Mouse (Mus musculus): Measurements from ENCODE around the gene Rhog. TPM values are rescaled to one million over a fixed set of nuclear protein-coding genes. Genes with fewer than 3 reads are reported as not detected.
"Not testable (repeated sequence)": the region's sequence is repeated elsewhere in the genome, so short reads cannot be mapped to it uniquely, and the experiment has no call there.

Rhog gene
- 10 to 100 TPM; 21.9 to 22.6 TPM for total RNA-seq (2021)
- long read RNA-seq, experiment 1, transcript Rhog-201 (2 exons, 1,269 nt): major isoform, 5 of 6 reads
- long read RNA-seq, experiment 1, partial matches to known transcripts: 0 of 6 reads
- long read RNA-seq, experiment 1, other reads (novel, unspliced or antisense): 1 of 6 reads
- long read RNA-seq, experiment 2, transcript Rhog-201 (2 exons, 1,269 nt): major isoform, 7 of 9 reads
- long read RNA-seq, experiment 2, partial matches to known transcripts: 0 of 9 reads
- long read RNA-seq, experiment 2, other reads (novel, unspliced or antisense): 2 of 9 reads

GRCm38 (mm10) chr7:102255954-102256353 lies at the start of gene Rhog:
Gene Rhog, minus strand, starts transcription at chr7:102256054.
- no peak for DNase-seq
- intact Hi-C loops (cut with DNase I; ENCODE audit: low total_unique reads): no loop called here

- no peak for DNase-seq
- intact Hi-C loops (cut with DNase I; ENCODE audit: low total_unique reads): no loop called here
Observed at GRCm38 (mm10) chr7:102305596-102305995, 49.7 kb upstream of the Rhog start.

- no peak for DNase-seq
- intact Hi-C loops (cut with DNase I; ENCODE audit: low total_unique reads): no loop called here
Observed at GRCm38 (mm10) chr7:102302471-102302870, 46.6 kb upstream of the Rhog start.

GRCm38 (mm10) chr7:102300761-102301160 lies 44.9 kb upstream of the Rhog start:
- intact Hi-C loops (cut with DNase I; ENCODE audit: low total_unique reads): no loop called here
- no peak for DNase-seq

GRCm38 (mm10) chr7:102293234-102293633 lies 37.4 kb upstream of the Rhog start:
- intact Hi-C loops (cut with DNase I; ENCODE audit: low total_unique reads): no loop called here

GRCm38 (mm10) chr7:102292228-102292627 lies 36.4 kb upstream of the Rhog start:
- no peak for DNase-seq

More at GRCm38 (mm10) chr7:102293234-102293633, 37.4 kb upstream of the Rhog start:
- no peak for DNase-seq

GRCm38 (mm10) chr7:102289466-102289865 lies 33.6 kb upstream of the Rhog start:
- DNase-seq: no peak
- intact Hi-C loops (cut with DNase I; ENCODE audit: low total_unique reads): no loop called here

More at GRCm38 (mm10) chr7:102292228-102292627, 36.4 kb upstream of the Rhog start:
- intact Hi-C loops (cut with DNase I; ENCODE audit: low total_unique reads): no loop called here

- DNase-seq: no peak
Observed at GRCm38 (mm10) chr7:102282261-102282660, 26.4 kb upstream of the Rhog start.

GRCm38 (mm10) chr7:102281403-102281802 lies 25.5 kb upstream of the Rhog start:
- DNase-seq: no peak
- intact Hi-C loops (cut with DNase I; ENCODE audit: low total_unique reads): loop anchor here (5.0 kb wide), 1 partner anchor 116 kb away; no protein-coding TSS in a partner anchor

More at GRCm38 (mm10) chr7:102282261-102282660, 26.4 kb upstream of the Rhog start:
- intact Hi-C loops (cut with DNase I; ENCODE audit: low total_unique reads): loop anchor here (5.0 kb wide), 1 partner anchor 115 kb away; no protein-coding TSS in a partner anchor

GRCm38 (mm10) chr7:102272422-102272948 lies 16.6 kb upstream of the Rhog start:
- intact Hi-C loops (cut with DNase I; ENCODE audit: low total_unique reads): no loop called here
- DNase-seq: peak; percentile 69

- intact Hi-C loops (cut with DNase I; ENCODE audit: low total_unique reads): no loop called here
- no peak for DNase-seq
Observed at GRCm38 (mm10) chr7:102268395-102268748, 12.5 kb upstream of the Rhog start.

GRCm38 (mm10) chr7:102267601-102268394 lies 11.9 kb upstream of the Rhog start, which contains the start of gene Stim1:
Gene Stim1, plus strand, starts transcription at chr7:102267806.
- intact Hi-C loops (cut with DNase I; ENCODE audit: low total_unique reads): no loop called here

GRCm38 (mm10) chr7:102267113-102267579 lies 11.3 kb upstream of the Rhog start:
- intact Hi-C loops (cut with DNase I; ENCODE audit: low total_unique reads): no loop called here
- DNase-seq: peak; percentile 95

More at GRCm38 (mm10) chr7:102267601-102268394, 11.9 kb upstream of the Rhog start, which contains the start of gene Stim1:
- DNase-seq: peak; percentile 74

- peak; percentile 19 for DNase-seq
- intact Hi-C loops (cut with DNase I; ENCODE audit: low total_unique reads): no loop called here
Observed at GRCm38 (mm10) chr7:102266401-102267042, 10.7 kb upstream of the Rhog start.

GRCm38 (mm10) chr7:102266021-102266400 lies 10.2 kb upstream of the Rhog start:
- intact Hi-C loops (cut with DNase I; ENCODE audit: low total_unique reads); DNase-seq: not testable (repeated sequence)

- DNase-seq: no peak
- intact Hi-C loops (cut with DNase I; ENCODE audit: low total_unique reads): no loop called here
Observed at GRCm38 (mm10) chr7:102263020-102263419, 7.2 kb upstream of the Rhog start.

- DNase-seq: no peak
- intact Hi-C loops (cut with DNase I; ENCODE audit: low total_unique reads): no loop called here
Observed at GRCm38 (mm10) chr7:102260518-102260917, 4.7 kb upstream of the Rhog start.

GRCm38 (mm10) chr7:102259716-102260479 lies 4.0 kb upstream of the Rhog start:
- DNase-seq: no peak
- intact Hi-C loops (cut with DNase I; ENCODE audit: low total_unique reads): loop anchor here (2.0 kb wide), 1 partner anchor 155 kb away; no protein-coding TSS in a partner anchor

- no peak for DNase-seq
- intact Hi-C loops (cut with DNase I; ENCODE audit: low total_unique reads): loop anchor here (2.0 kb wide), 1 partner anchor 156 kb away; no protein-coding TSS in a partner anchor
Observed at GRCm38 (mm10) chr7:102258753-102259152, 2.9 kb upstream of the Rhog start.

Measured in gastrocnemius, postnatal 14 days (tissue).